Mouse (Mus musculus): ENCODE measurements around the gene Per1.
A peak's percentile ranks its signal among the peaks of the same experiment; 100 is the strongest.

DNA sequence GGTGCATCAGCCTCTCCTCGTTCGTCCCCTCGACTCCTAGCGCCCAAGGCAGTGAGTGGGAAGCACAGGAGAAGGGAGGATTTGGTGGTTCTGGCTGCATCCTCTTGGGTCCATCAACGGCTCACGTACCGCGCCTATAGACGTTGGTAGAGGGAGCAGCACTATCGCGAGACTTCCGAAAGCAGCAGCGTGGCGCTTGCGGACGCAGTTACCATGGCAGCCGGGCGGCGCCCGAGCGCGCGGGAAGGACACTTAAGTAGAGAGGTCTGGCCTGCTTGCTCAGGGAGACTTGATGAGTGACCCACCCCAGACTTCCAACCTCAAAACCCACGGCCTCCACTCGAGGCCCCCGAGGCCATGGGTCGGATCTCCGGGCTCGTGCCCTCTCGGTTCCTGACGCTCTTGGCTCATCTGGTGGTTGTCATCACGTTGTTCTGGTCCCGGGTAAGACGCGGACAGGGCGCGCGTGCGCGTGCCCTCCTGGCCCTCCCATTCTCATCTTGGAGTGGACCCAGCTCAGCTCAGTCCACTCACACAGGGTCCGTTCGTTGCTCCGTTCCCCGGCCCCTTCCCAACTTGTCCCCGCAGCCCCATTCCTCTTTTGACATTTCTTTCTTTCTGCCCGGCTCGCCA lies 24.3 kb upstream of the Per1 start, which contains the start of gene Tmem107:
- no peak for TF ChIP-seq CTCF (IDR thresholded peaks at IDR 0.05; ENCODE audit: low read depth, low read length)
- TF ChIP-seq EP300 (IDR thresholded peaks at IDR 0.05; ENCODE audit: insufficient read depth, low read depth, low read length) = no peak
- peak; percentile 97 for TF ChIP-seq POLR2A (IDR thresholded peaks at IDR 0.05; ENCODE audit: insufficient read depth, low read length)

Measured in ES-Bruce4 (cell line).